Mouse (Mus musculus) MEL (cell line): ENCODE results near the gene Tead2. TPM values are rescaled to one million over a fixed set of nuclear protein-coding genes. Genes with fewer than 3 reads are reported as not detected.

ENCODE experiments used
- DNase-seq: peaks from one replicate; pipeline ENCODE4 v3.0.0; 2011; ENCODE audit warnings: low read depth, low spot score
- H3K27ac ChIP-seq: 2 replicates; pipeline ENCODE4 v1.5.1; 2012; ENCODE audit warnings: low read depth, mild to moderate bottlenecking, control low read depth, low read length, moderate library complexity; ENCODE audit not compliant: control insufficient read depth
- H3K27me3 ChIP-seq, 2 experiments: fragments of 150-350 bp in 1 of 2; sonication (generic) in 1 of 2; 2 replicates each; pipeline ENCODE4 v1.6.1; 2012; ENCODE audit warnings: low read length in 2 of 2, mild to moderate bottlenecking in 2 of 2, improper control_type of control experiment in 1 of 2, moderate library complexity in 1 of 2; ENCODE audit not compliant: insufficient read depth in 2 of 2, control insufficient read depth in 1 of 2
- H3K36me3 ChIP-seq, 2 experiments: 2 replicates each; pipeline ENCODE4 v1.6.1; 2012 to 2014; ENCODE audit warnings: low read length in 2 of 2, improper control_type of control experiment in 1 of 2, inconsistent platforms in 1 of 2, mild to moderate bottlenecking in 1 of 2; ENCODE audit not compliant: insufficient read depth in 2 of 2, control insufficient read depth in 1 of 2
- H3K4me1 ChIP-seq, 2 experiments: fragments of 150-350 bp in 1 of 2; sonication (generic) in 1 of 2; 2 replicates each; pipeline ENCODE4 v1.6.1; 2012; ENCODE audit warnings: low read length in 2 of 2, improper control_type of control experiment in 1 of 2, mild to moderate bottlenecking in 1 of 2; ENCODE audit not compliant: insufficient read depth in 2 of 2, control insufficient read depth in 1 of 2
- H3K4me3 ChIP-seq, 2 experiments: fragments of 150-350 bp in 1 of 2; sonication (generic) in 1 of 2; 2 replicates each; pipeline ENCODE4 v1.5.1; 2012; ENCODE audit warnings: low read depth in 2 of 2, low read length in 2 of 2, mild to moderate bottlenecking in 2 of 2, moderate library complexity in 2 of 2, control low read depth in 1 of 2, improper control_type of control experiment in 1 of 2; ENCODE audit not compliant: control insufficient read depth in 1 of 2, insufficient read depth in 1 of 2
- H3K79me2 ChIP-seq: 2 replicates; pipeline ENCODE4 v1.6.1; 2012; ENCODE audit warnings: mild to moderate bottlenecking, low read length, moderate library complexity; ENCODE audit not compliant: control insufficient read depth, poor library complexity, insufficient read depth
- H3K9ac ChIP-seq: 2 replicates; pipeline ENCODE4 v1.6.1; 2012; ENCODE audit warnings: low read depth, mild to moderate bottlenecking, control low read depth, low read length, moderate library complexity; ENCODE audit not compliant: control insufficient read depth, poor library complexity, severe bottlenecking
- H3K9me3 ChIP-seq: fragments of 150-350 bp; sonication (generic); replicated peaks from 2 replicates; pipeline ENCODE4 v1.6.1; 2012; ENCODE audit warnings: mild to moderate bottlenecking, low read length, improper control_type of control experiment, moderate library complexity; ENCODE audit not compliant: insufficient read depth
- BHLHE40 ChIP-seq: IDR thresholded peaks from 2 replicates; pipeline ENCODE4 v1.6.1; 2012; ENCODE audit warnings: low read depth, mild to moderate bottlenecking, inconsistent platforms, low read length, improper control_type of control experiment, borderline replicate concordance
- E2F4 ChIP-seq: IDR thresholded peaks from 2 replicates; pipeline ENCODE4 v1.6.1; 2011; ENCODE audit warnings: low read depth, low read length, improper control_type of control experiment, borderline replicate concordance
- ELF1 ChIP-seq: IDR thresholded peaks from 2 replicates; pipeline ENCODE4 v1.6.1; 2014; ENCODE audit warnings: low read depth, mild to moderate bottlenecking, inconsistent platforms, low read length, improper control_type of control experiment, moderate library complexity
- EP300 ChIP-seq, 2 experiments: IDR thresholded peaks; 2 replicates each; pipeline ENCODE4 v1.6.1; 2011; ENCODE audit warnings: improper control_type of control experiment in 2 of 2, low read length in 2 of 2, low read depth in 1 of 2, mild to moderate bottlenecking in 1 of 2
- GABPA ChIP-seq: IDR thresholded peaks from 2 replicates; pipeline ENCODE4 v1.6.1; 2012; ENCODE audit warnings: low read depth, mild to moderate bottlenecking, inconsistent platforms, low read length, improper control_type of control experiment, moderate library complexity
- JUND ChIP-seq: IDR thresholded peaks from 2 replicates; pipeline ENCODE4 v1.6.1; 2011; ENCODE audit warnings: low read depth, mild to moderate bottlenecking, improper control_type of control experiment, low read length
- MAFK ChIP-seq: IDR thresholded peaks from 2 replicates; pipeline ENCODE4 v1.6.1; 2011; ENCODE audit warnings: low read depth, mild to moderate bottlenecking, low read length, improper control_type of control experiment, borderline replicate concordance
- MAX ChIP-seq: IDR thresholded peaks from 2 replicates; pipeline ENCODE4 v1.6.1; 2011; ENCODE audit warnings: low read length, improper control_type of control experiment
- MAZ ChIP-seq: IDR thresholded peaks from 2 replicates; pipeline ENCODE4 v1.6.1; 2012; ENCODE audit warnings: low read depth, mild to moderate bottlenecking, inconsistent platforms, low read length, improper control_type of control experiment
- MEF2A ChIP-seq: IDR thresholded peaks from 2 replicates; pipeline ENCODE4 v1.6.1; 2014; ENCODE audit warnings: low read depth, mild to moderate bottlenecking, inconsistent platforms, low read length, improper control_type of control experiment; ENCODE audit not compliant: poor library complexity, insufficient replicate concordance, severe bottlenecking; ENCODE audit errors: extremely low read depth
- MXI1 ChIP-seq: IDR thresholded peaks from 2 replicates; pipeline ENCODE4 v1.6.1; 2011; ENCODE audit warnings: mild to moderate bottlenecking, low read depth, low read length, improper control_type of control experiment
- MYB ChIP-seq: IDR thresholded peaks from 2 replicates; pipeline ENCODE4 v1.6.1; 2011; ENCODE audit warnings: mild to moderate bottlenecking, low read depth, low read length, improper control_type of control experiment
- NELFE ChIP-seq: IDR thresholded peaks from 2 replicates; pipeline ENCODE4 v1.6.1; 2011; ENCODE audit warnings: low read depth, low read length, improper control_type of control experiment
- NRF1 ChIP-seq: IDR thresholded peaks from 2 replicates; pipeline ENCODE4 v1.6.1; 2014; ENCODE audit warnings: low read depth, mild to moderate bottlenecking, inconsistent platforms, low read length, improper control_type of control experiment, moderate library complexity; ENCODE audit not compliant: poor library complexity, insufficient read depth, severe bottlenecking
- POLR2AphosphoS5 ChIP-seq: IDR thresholded peaks from 2 replicates; pipeline ENCODE4 v1.6.1; 2012; ENCODE audit warnings: low read depth, borderline replicate concordance, mild to moderate bottlenecking, inconsistent platforms, low read length, moderate library complexity, mixed read lengths
- RAD21 ChIP-seq: IDR thresholded peaks from 2 replicates; pipeline ENCODE4 v1.6.1; 2011; ENCODE audit warnings: mild to moderate bottlenecking, low read depth, low read length, improper control_type of control experiment
- SIN3A ChIP-seq: IDR thresholded peaks from 2 replicates; pipeline ENCODE4 v1.6.1; 2012; ENCODE audit warnings: low read length, improper control_type of control experiment, inconsistent platforms
- TBP ChIP-seq: IDR thresholded peaks from 2 replicates; pipeline ENCODE4 v1.8.0; 2011; ENCODE audit warnings: low read depth, low read length, improper control_type of control experiment
- TCF12 ChIP-seq: IDR thresholded peaks from 2 replicates; pipeline ENCODE4 v1.6.1; 2014; ENCODE audit warnings: low read depth, mild to moderate bottlenecking, inconsistent platforms, low read length, improper control_type of control experiment, moderate library complexity
- USF1 ChIP-seq: IDR thresholded peaks from 2 replicates; pipeline ENCODE4 v1.6.1; 2014; ENCODE audit warnings: low read depth, mild to moderate bottlenecking, inconsistent platforms, low read length, improper control_type of control experiment, moderate library complexity
- ZNF384 ChIP-seq: IDR thresholded peaks from 2 replicates; pipeline ENCODE4 v1.6.1; 2012; ENCODE audit warnings: low read depth, mild to moderate bottlenecking, inconsistent platforms, low read length, improper control_type of control experiment
- polyA plus RNA-seq, 2 experiments: library from polyadenylated mRNA; stranded (reverse) in 1 of 2; unstranded in 1 of 2; fragments of >175 nt in 1 of 2; fragments of >200 nt in 1 of 2; gene quantifications; 2 replicates each; pipeline versions ENCODE4 v1.2.1 to v1.2.4; 2012; ENCODE audit warnings: low replicate concordance in 2 of 2, low read depth in 1 of 2; ENCODE audit not compliant: insufficient read length in 2 of 2, insufficient read depth in 1 of 2, missing spikeins in 1 of 2
- total RNA-seq: library from RNA; depleted of rRNA; stranded (reverse); fragments of 300-350 nt; gene quantifications from 2 replicates; pipeline ENCODE4 v1.2.3, GENCODE M21; 2012

The Tead2 gene
- total and polyA plus RNA-seq, 3 experiments: 0.19 to 0.38 TPM; not detected in 1

- TF ChIP-seq POLR2AphosphoS5 (no peak), ELF1 (no peak), EP300 (IDR thresholded peaks at IDR 0.05; ENCODE audit: low read depth in 1 of 2, low read length in 2 of 2) (peak in 1 of 2 experiments; percentile 21; a peak in 1 of 4 replicates), MAZ (no peak), E2F4 (no peak), NELFE (no peak), MXI1 (0 out of 2 replicates have a peak, but pooled peaks have one; percentile 17), MEF2A (no peak)
Measured at GRCm38 (mm10) chr7:45191803-45192363, 23.7 kb upstream of the Tead2 start (continued).

GRCm38 (mm10) chr7:45192585-45193310 lies 22.8 kb upstream of the Tead2 start:
- no peaks in the 10 kb centered on the region for H3K27me3 ChIP-seq
- H3K27ac ChIP-seq: no peak overlapping the region
- peaks cover 26 to 41% of the 10 kb centered on the region in 2 experiments for H3K4me1 ChIP-seq
- no peak overlapping the region for H3K4me3 ChIP-seq
- H3K36me3 ChIP-seq: peaks cover 0 to 14% of the 10 kb centered on the region in 2 experiments; a peak in 2 of 4 replicates
- DNase-seq: no peak
- H3K9ac ChIP-seq: no peak overlapping the region
- no peaks in the 10 kb centered on the region for H3K9me3 ChIP-seq
- no peaks in the 10 kb centered on the region for H3K79me2 ChIP-seq
- TF ChIP-seq NELFE (no peak), GABPA (no peak), TCF12 (no peak), MAFK (no peak), JUND (no peak), USF1 (peak; percentile 68), ELF1 (no peak), NRF1 (no peak), EP300 (IDR thresholded peaks at IDR 0.05; ENCODE audit: low read depth in 1 of 2, low read length in 2 of 2) (no peak), MXI1 (0 out of 2 replicates have a peak, but pooled peaks have one; percentile 11), ZNF384 (peak; percentile 79), TBP (no peak), BHLHE40 (0 out of 2 replicates have a peak, but pooled peaks have one; percentile 32), SIN3A (no peak), RAD21 (no peak), MYB (no peak), MAX (peak; percentile 40; the same call in 1 of the 2 replicates)
- TF ChIP-seq, all 39 proteins: peak for 5
